Mouse (Mus musculus): Measurements from ENCODE around the gene Hps3. TPM values are rescaled to one million over a fixed set of nuclear protein-coding genes. Genes with fewer than 3 reads are reported as not detected.
"Not testable (repeated sequence)": the region's sequence is repeated elsewhere in the genome, so short reads cannot be mapped to it uniquely, and the experiment has no call there.

The Hps3 gene
- 10 to 100 TPM; 11.2 to 15.7 TPM for total RNA-seq (2021)
- long read RNA-seq, experiment 1, full-length matches to known transcripts: 1 of 1 reads
- long read RNA-seq, experiment 1, partial matches to known transcripts: 0 of 1 reads
- long read RNA-seq, experiment 1, other reads (novel, unspliced or antisense): 0 of 1 reads
- long read RNA-seq, experiment 2, full-length matches to known transcripts: 10 of 15 reads
- long read RNA-seq, experiment 2, partial matches to known transcripts: 3 of 15 reads
- long read RNA-seq, experiment 2, other reads (novel, unspliced or antisense): 2 of 15 reads

GRCm38 (mm10) chr3:20034719-20035404, at the start of gene Hps3:
TSS of gene Hps3 (minus strand) at chr3:20035315.
- DNase-seq (ENCODE audit: low spot score in 2 of 2): peak; percentile 79 to 82

- DNase-seq (ENCODE audit: low spot score in 2 of 2): no peak
These were observed 47.0 kb upstream of the Hps3 start for GRCm38 (mm10) chr3:20082161-20082560.

- DNase-seq (ENCODE audit: low spot score in 2 of 2): no peak
These were observed 41.3 kb upstream of the Hps3 start for GRCm38 (mm10) chr3:20076145-20077053.

- no peak for DNase-seq (ENCODE audit: low spot score in 2 of 2)
These were observed 23.1 kb upstream of the Hps3 start for GRCm38 (mm10) chr3:20058197-20058541.

GRCm38 (mm10) chr3:20057306-20058196, 22.4 kb upstream of the Hps3 start, which contains the start of gene Hltf:
TSS of gene Hltf (plus strand) at chr3:20057811.
- peak; percentile 89 to 93 for DNase-seq (ENCODE audit: low spot score in 2 of 2)

- not testable (repeated sequence) for DNase-seq (ENCODE audit: low spot score in 2 of 2)
These were observed 9.6 kb upstream of the Hps3 start for GRCm38 (mm10) chr3:20044736-20045135.

GRCm38 (mm10) chr3:20041461-20041860, 6.3 kb upstream of the Hps3 start:
- DNase-seq (ENCODE audit: low spot score in 2 of 2): not testable (repeated sequence)

GRCm38 (mm10) chr3:20036069-20036468, 954 bp upstream of the Hps3 start:
- no peak for DNase-seq (ENCODE audit: low spot score in 2 of 2)

- no peak for DNase-seq (ENCODE audit: low spot score in 2 of 2)
These were observed 1.1 kb downstream of the Hps3 start for GRCm38 (mm10) chr3:20033761-20034718.

GRCm38 (mm10) chr3:20030807-20031206, 4.3 kb downstream of the Hps3 start:
- DNase-seq (ENCODE audit: low spot score in 2 of 2): no peak

GRCm38 (mm10) chr3:20028640-20029039, 6.5 kb downstream of the Hps3 start:
- DNase-seq (ENCODE audit: low spot score in 2 of 2): no peak

GRCm38 (mm10) chr3:20027788-20028187, 7.3 kb downstream of the Hps3 start:
- DNase-seq (ENCODE audit: low spot score in 2 of 2): no peak

GRCm38 (mm10) chr3:20026996-20027689, 8.0 kb downstream of the Hps3 start:
- DNase-seq (ENCODE audit: low spot score in 2 of 2): no peak

- no peak for DNase-seq (ENCODE audit: low spot score in 2 of 2)
These were observed 8.6 kb downstream of the Hps3 start for GRCm38 (mm10) chr3:20026481-20026880.

GRCm38 (mm10) chr3:20023832-20024231, 11.3 kb downstream of the Hps3 start:
- no peak for DNase-seq (ENCODE audit: low spot score in 2 of 2)

GRCm38 (mm10) chr3:20018076-20018475, 17.0 kb downstream of the Hps3 start:
- DNase-seq (ENCODE audit: low spot score in 2 of 2): no peak

GRCm38 (mm10) chr3:20014454-20014853, 20.7 kb downstream of the Hps3 start:
- no peak for DNase-seq (ENCODE audit: low spot score in 2 of 2)

GRCm38 (mm10) chr3:20010905-20011304, 24.2 kb downstream of the Hps3 start:
- DNase-seq (ENCODE audit: low spot score in 2 of 2): not testable (repeated sequence)

GRCm38 (mm10) chr3:20010464-20010863, 24.7 kb downstream of the Hps3 start:
- DNase-seq (ENCODE audit: low spot score in 2 of 2): no peak

Measured in adrenal gland, adult 18-20 months (tissue).